Comparison of ENCODE assay signal across 9 mouse cellular contexts in the genomic region with DNA sequence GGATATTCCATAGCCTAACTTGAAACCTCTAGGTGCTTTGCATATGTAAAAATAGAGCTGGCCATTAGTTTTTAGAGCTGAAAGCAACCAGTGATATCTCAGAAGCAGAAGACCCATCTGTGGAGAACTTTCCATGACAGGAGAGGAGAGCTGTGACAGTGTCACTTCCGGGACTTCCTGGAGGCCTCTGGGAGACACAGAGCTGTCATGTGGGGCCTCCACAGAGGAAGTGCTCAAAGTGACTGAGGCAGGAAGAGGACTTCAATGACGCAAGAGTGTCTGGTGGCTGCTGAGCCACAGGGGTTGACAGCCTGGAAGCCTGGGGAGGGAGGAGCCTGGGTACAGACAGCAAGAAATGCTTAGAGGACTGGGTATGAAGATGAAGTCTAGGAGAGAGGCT. TPM values are rescaled to one million over a fixed set of nuclear protein-coding genes. Genes with fewer than 3 reads are reported as not detected.
DNase-seq lines count a peak whose midpoint lies in the region; ATAC-seq and TF ChIP-seq lines count a peak whose summit lies in the region.
"Had no signal": no experiment of that assay in that cellular context is flagged by ENCODE, and none has a peak within 500 bp of the region (broad histone marks: within the 10 kb centered on the region; RNA-seq: fewer than 3 reads in every experiment).

No protein-coding gene starts in this region.

- H3K27me3 ChIP-seq in lung, embryonic 16.5 days (ENCODE audit: control insufficient read depth, insufficient read depth, low read depth, low read length): no peaks in the 10 kb centered on the region
- H3K27me3 ChIP-seq in stomach, embryonic 16.5 days (ENCODE audit: control insufficient read depth, insufficient read depth, low read length): no peaks in the 10 kb centered on the region
- H3K27me3 ChIP-seq in forebrain, postnatal 0 days (ENCODE audit: insufficient read depth, low read length): no peaks in the 10 kb centered on the region
- H3K27me3 ChIP-seq: limb, embryonic 15.5 days had no signal

- intact Hi-C loops in gastrocnemius, postnatal 36 days (cut with DNase I): no loop called here

- ATAC-seq in lung, embryonic 16.5 days (ENCODE audit: low read depth): peak; percentile 76
- ATAC-seq in stomach, embryonic 16.5 days (ENCODE audit: insufficient read depth, low FRiP score): peak; percentile 73
- no peak for ATAC-seq in forebrain, postnatal 0 days

- 41% methylated on average over 2 of the region's 2 CpGs for WGBS in lung, embryonic 16.5 days
- 51% methylated on average over 2 of the region's 2 CpGs for WGBS in stomach, embryonic 16.5 days
- 72% methylated on average over 2 of the region's 2 CpGs for WGBS in forebrain, postnatal 0 days

- no peaks in the 10 kb centered on the region for H3K36me3 ChIP-seq in lung, embryonic 16.5 days (ENCODE audit: control insufficient read depth, insufficient read depth, low read length)
- H3K36me3 ChIP-seq in stomach, embryonic 16.5 days (ENCODE audit: control insufficient read depth, insufficient read depth, low read length): no peaks in the 10 kb centered on the region
- H3K36me3 ChIP-seq in forebrain, postnatal 0 days (ENCODE audit: insufficient read depth): no peaks in the 10 kb centered on the region
- H3K36me3 ChIP-seq: limb, embryonic 15.5 days had no signal

- H3K9ac ChIP-seq in lung, embryonic 16.5 days (ENCODE audit: low read length): no peak overlapping the region
- no peak overlapping the region for H3K9ac ChIP-seq in stomach, embryonic 16.5 days (ENCODE audit: low read length)
- no peak overlapping the region for H3K9ac ChIP-seq in forebrain, postnatal 0 days
- H3K9ac ChIP-seq: limb, embryonic 15.5 days had no signal

- H3K4me2 ChIP-seq in lung, embryonic 16.5 days (ENCODE audit: low read depth, low read length): no peak overlapping the region
- no peak overlapping the region for H3K4me2 ChIP-seq in stomach, embryonic 16.5 days (ENCODE audit: low read depth, low read length)
- H3K4me2 ChIP-seq in forebrain, postnatal 0 days (ENCODE audit: low read depth): no peak overlapping the region
- H3K4me2 ChIP-seq: limb, embryonic 15.5 days had no signal

- no peak for TF ChIP-seq CTCF in forebrain, postnatal 0 days (IDR thresholded peaks at IDR 0.05; ENCODE audit: low read depth)

- no peaks in the 10 kb centered on the region for H3K9me3 ChIP-seq in lung, embryonic 16.5 days (ENCODE audit: control insufficient read depth, low read length)
- no peaks in the 10 kb centered on the region for H3K9me3 ChIP-seq in stomach, embryonic 16.5 days (replicated peaks; ENCODE audit: control insufficient read depth, low read length)
- H3K9me3 ChIP-seq in forebrain, postnatal 0 days (ENCODE audit: low read length): no peaks in the 10 kb centered on the region
- H3K9me3 ChIP-seq: limb, embryonic 15.5 days had no signal

- H3K4me1 ChIP-seq in lung, embryonic 16.5 days (replicated peaks; ENCODE audit: control insufficient read depth, insufficient read depth, low read length): peaks cover 5% of the 10 kb centered on the region; the same call in 1 of the 2 replicates
- H3K4me1 ChIP-seq in stomach, embryonic 16.5 days (ENCODE audit: control insufficient read depth, insufficient read depth, low read length): no peaks in the 10 kb centered on the region
- no peaks in the 10 kb centered on the region for H3K4me1 ChIP-seq in forebrain, postnatal 0 days (ENCODE audit: insufficient read depth)
- H3K4me1 ChIP-seq: limb, embryonic 15.5 days had no signal

- DNase-seq in urinary bladder, postnatal 14 days (ENCODE audit: low spot score): peak; percentile 13
- DNase-seq in urinary bladder, postnatal 25 days (ENCODE audit: low spot score): no peak
- DNase-seq in heart, postnatal 4 days: peak; percentile 27
- no peak for DNase-seq in forebrain, postnatal 0 days
- no peak for DNase-seq in layer of hippocampus, postnatal 36 days
- DNase-seq in gastrocnemius, postnatal 36 days: no peak

- H3K4me3 ChIP-seq in lung, embryonic 16.5 days (ENCODE audit: low read length): no peak overlapping the region
- no peak overlapping the region for H3K4me3 ChIP-seq in stomach, embryonic 16.5 days (replicated peaks; ENCODE audit: low read length)
- no peak overlapping the region for H3K4me3 ChIP-seq in forebrain, postnatal 0 days (ENCODE audit: low read depth, low read length)
- H3K4me3 ChIP-seq: limb, embryonic 15.5 days had no signal

- H3K27ac ChIP-seq in lung, embryonic 16.5 days (ENCODE audit: low read length): no peak overlapping the region
- no peak overlapping the region for H3K27ac ChIP-seq in stomach, embryonic 16.5 days (ENCODE audit: low read length)
- no peak overlapping the region for H3K27ac ChIP-seq in forebrain, postnatal 0 days (ENCODE audit: low read depth, low read length)
- H3K27ac ChIP-seq: limb, embryonic 15.5 days had no signal

RNA-seq across cellular contexts. Expression of a gene that starts 6.2 kb away (rescaled TPM):
- total RNA-seq in heart, postnatal 4 days (2021): 10 to 100 TPM; 10.7 to 15.6 TPM
- polyA plus RNA-seq in lung, embryonic 16.5 days (2015; fragmentation: Nextera tagmentation; extraction: Ambion mirVana): 11.9 and 13.6 TPM in 2 replicates
- polyA plus RNA-seq in stomach, embryonic 16.5 days (2015; fragmentation: Nextera tagmentation; extraction: Ambion mirVana): 6.3 and 8.6 TPM in 2 replicates
- total RNA-seq in forebrain, postnatal 0 days (2014; rRNA removed): 4.5 and 25.4 TPM in 2 replicates
- polyA plus RNA-seq in forebrain, postnatal 0 days (2015; fragmentation: Nextera tagmentation; extraction: Ambion mirVana): 2.7 and 3.0 TPM in 2 replicates
- total RNA-seq in layer of hippocampus, postnatal 36 days (2021): 10 to 100 TPM; 14.8 to 20.7 TPM
- total RNA-seq in gastrocnemius, postnatal 36 days (2021): 1 to 10 TPM; 3.8 to 5.3 TPM

RNA-seq across cellular contexts. Expression of a gene that starts 52.7 kb away (rescaled TPM):
- total RNA-seq in heart, postnatal 4 days (2021): under 1 TPM; 0.29 to 0.41 TPM
- polyA plus RNA-seq in lung, embryonic 16.5 days (2015; fragmentation: Nextera tagmentation; extraction: Ambion mirVana): 5.6 TPM in 2 replicates
- polyA plus RNA-seq in stomach, embryonic 16.5 days (2015; fragmentation: Nextera tagmentation; extraction: Ambion mirVana): 11.5 and 12.6 TPM in 2 replicates
- 67.2 and 85.0 TPM in 2 replicates for total RNA-seq in forebrain, postnatal 0 days (2014; rRNA removed)
- polyA plus RNA-seq in forebrain, postnatal 0 days (2015; fragmentation: Nextera tagmentation; extraction: Ambion mirVana): 49.8 and 57.9 TPM in 2 replicates
- total RNA-seq in layer of hippocampus, postnatal 36 days (2021): 10 to 100 TPM; 91.3 to 99.4 TPM
- total RNA-seq in gastrocnemius, postnatal 36 days (2021): under 1 TPM; 0.26 to 0.32 TPM

Comparison
In these comparisons a context has a peak if more than half of its experiments do, and no peak if none do; other contexts are left out.
1. DNase-seq: peak in urinary bladder, postnatal 14 days (single experiment) and heart, postnatal 4 days (single experiment); none in urinary bladder, postnatal 25 days (single experiment), forebrain, postnatal 0 days (single experiment), layer of hippocampus, postnatal 36 days (0 of 2) and gastrocnemius, postnatal 36 days (0 of 2).
2. RNA of a gene that starts 52.7 kb away (total RNA-seq): 91.3 to 99.4 TPM in layer of hippocampus, postnatal 36 days and 67.2 to 85.0 TPM in forebrain, postnatal 0 days; 0.29 to 0.41 TPM in heart, postnatal 4 days and 0.26 to 0.32 TPM in gastrocnemius, postnatal 36 days; every median in the first group is over 10 times any median in the second.